Mouse (Mus musculus) brain, embryonic 14.5 days (tissue): Measurements from ENCODE around the gene Thsd7b. TPM values are rescaled to one million over a fixed set of nuclear protein-coding genes. Genes with fewer than 3 reads are reported as not detected.

ENCODE experiments used
- DNase-seq: peaks from one replicate; pipeline ENCODE4 v3.0.0-alpha.2; 2011; ENCODE audit warnings: low read depth
- CTCF ChIP-seq: fragments of 200-500 bp; IDR thresholded peaks from 2 replicates; pipeline ENCODE4 v1.5.1; 2012; ENCODE audit warnings: inconsistent platforms, mild to moderate bottlenecking, moderate library complexity, borderline replicate concordance; ENCODE audit not compliant: insufficient read depth, insufficient read length; ENCODE audit errors: extremely low read depth
- POLR2A ChIP-seq: fragments of 200-500 bp; IDR thresholded peaks from 2 replicates; pipeline ENCODE4 v1.6.1; 2012; ENCODE audit warnings: mild to moderate bottlenecking, inconsistent platforms, borderline replicate concordance; ENCODE audit not compliant: poor library complexity, insufficient read depth, insufficient read length, severe bottlenecking; ENCODE audit errors: extremely low read depth
- polyA plus RNA-seq: library from polyadenylated mRNA; depleted of rRNA; stranded (reverse); fragments of >200 nt; gene quantifications from 2 replicates; pipeline ENCODE4 v1.2.3, GENCODE M21; 2012

Gene Thsd7b
- polyA plus RNA-seq, 1 experiment: 7.8 TPM

GRCm38 (mm10) chr1:129464414-129464813 is 191.3 kb downstream of the Thsd7b start:
- peak; percentile 8 for DNase-seq
- no peak for TF ChIP-seq POLR2A
- TF ChIP-seq CTCF: no peak

GRCm38 (mm10) chr1:129473504-129473903 is 200.4 kb downstream of the Thsd7b start:
- TF ChIP-seq POLR2A (no peak), CTCF (no peak)
- DNase-seq: peak; percentile 73

- DNase-seq: no peak
- no peak for TF ChIP-seq CTCF
- TF ChIP-seq POLR2A: no peak
These were observed 211.3 kb downstream of the Thsd7b start for GRCm38 (mm10) chr1:129484266-129485031.

GRCm38 (mm10) chr1:129491136-129491535 is 218.0 kb downstream of the Thsd7b start:
- TF ChIP-seq CTCF: no peak; the same call in 1 of the 2 replicates
- TF ChIP-seq POLR2A: no peak
- no peak for DNase-seq

GRCm38 (mm10) chr1:129493929-129494328 is 220.8 kb downstream of the Thsd7b start:
- TF ChIP-seq CTCF (no peak), POLR2A (no peak)
- no peak for DNase-seq

GRCm38 (mm10) chr1:129501707-129502106 is 228.6 kb downstream of the Thsd7b start:
- DNase-seq: peak; percentile 15
- TF ChIP-seq CTCF: no peak
- no peak for TF ChIP-seq POLR2A

GRCm38 (mm10) chr1:129516379-129516778 is 243.3 kb downstream of the Thsd7b start:
- TF ChIP-seq CTCF (no peak), POLR2A (no peak)
- DNase-seq: no peak

GRCm38 (mm10) chr1:129519751-129520150 is 246.6 kb downstream of the Thsd7b start:
- peak; percentile 61 for DNase-seq
- no peak for TF ChIP-seq POLR2A
- no peak for TF ChIP-seq CTCF

- DNase-seq: no peak
- TF ChIP-seq CTCF (no peak), POLR2A (no peak)
These were observed 253.9 kb downstream of the Thsd7b start for GRCm38 (mm10) chr1:129526967-129527366.

GRCm38 (mm10) chr1:129532206-129532605 is 259.1 kb downstream of the Thsd7b start:
- DNase-seq: peak; percentile 46
- TF ChIP-seq CTCF: no peak
- TF ChIP-seq POLR2A: no peak

- DNase-seq: no peak
- TF ChIP-seq POLR2A (no peak), CTCF (no peak)
These were observed 265.4 kb downstream of the Thsd7b start for GRCm38 (mm10) chr1:129538508-129538907.

GRCm38 (mm10) chr1:129538970-129539369 is 265.9 kb downstream of the Thsd7b start:
- no peak for TF ChIP-seq CTCF
- TF ChIP-seq POLR2A: no peak
- DNase-seq: peak; percentile 18
